Mouse (Mus musculus) heart, postnatal 25 days (tissue): Measurements from ENCODE around the gene Spata18. TPM values are rescaled to one million over a fixed set of nuclear protein-coding genes. Genes with fewer than 3 reads are reported as not detected.
A peak's percentile ranks its signal among the peaks of the same experiment; 100 is the strongest.

ENCODE experiments used
- DNase-seq: peaks from one replicate; pipeline ENCODE4 v3.0.0; 2022; ENCODE audit warnings: low spot score
- intact Hi-C: fragments of 180-260 bp; cut with DNase I; formaldehyde crosslinking; loops from one replicate; pipeline ENCODE4 v1.15.1; 2025
- total RNA-seq, 2 experiments: library from RNA; stranded (reverse); gene quantifications; 2 replicates each; pipeline ENCODE4 v1.2.3; 2021

Gene Spata18
- under 1 TPM; 0.42 to 0.59 TPM for total RNA-seq

DNA sequence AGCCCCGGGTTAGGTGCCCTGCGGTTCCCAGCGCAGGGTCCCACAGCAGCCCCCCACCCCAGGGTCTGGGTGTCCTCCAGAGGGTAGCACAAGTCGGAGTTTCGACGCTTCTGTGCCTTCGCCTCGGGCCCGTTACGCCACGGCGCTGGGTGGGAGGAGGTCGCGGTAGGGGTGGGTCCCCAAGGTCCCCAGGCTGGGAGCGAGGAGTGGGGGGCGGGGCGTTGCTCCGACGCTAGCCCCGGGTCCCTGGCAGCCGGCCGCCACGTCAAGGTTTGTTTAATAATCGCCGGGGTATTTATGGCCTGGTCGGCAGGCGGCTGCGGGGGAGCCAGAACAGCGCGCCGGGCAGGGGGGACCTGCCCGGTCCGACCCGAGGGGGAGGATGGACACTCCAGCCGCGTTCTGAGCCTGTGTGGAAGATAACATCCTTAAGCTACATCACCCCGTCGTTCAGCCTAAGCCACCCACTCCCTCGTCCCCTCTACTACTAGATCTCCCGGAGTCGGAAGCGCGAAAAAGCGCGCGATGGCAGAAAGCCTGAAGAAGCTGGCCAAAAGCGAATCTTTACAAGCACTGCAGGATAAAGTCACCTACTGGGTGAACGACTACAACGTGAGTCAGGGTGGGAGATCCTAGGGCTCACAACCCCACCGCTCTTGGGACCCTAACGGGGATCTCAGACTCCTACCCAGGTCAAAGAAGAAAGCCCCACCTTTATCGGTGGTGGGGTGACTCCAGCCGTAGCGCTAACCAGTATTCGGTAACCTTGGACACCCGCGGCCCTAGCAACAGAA lies at the start of gene Spata18:
TSS of gene Spata18 (plus strand) at position 319 of the 794 bp plus-strand sequence.
- DNase-seq, result no peak

DNA sequence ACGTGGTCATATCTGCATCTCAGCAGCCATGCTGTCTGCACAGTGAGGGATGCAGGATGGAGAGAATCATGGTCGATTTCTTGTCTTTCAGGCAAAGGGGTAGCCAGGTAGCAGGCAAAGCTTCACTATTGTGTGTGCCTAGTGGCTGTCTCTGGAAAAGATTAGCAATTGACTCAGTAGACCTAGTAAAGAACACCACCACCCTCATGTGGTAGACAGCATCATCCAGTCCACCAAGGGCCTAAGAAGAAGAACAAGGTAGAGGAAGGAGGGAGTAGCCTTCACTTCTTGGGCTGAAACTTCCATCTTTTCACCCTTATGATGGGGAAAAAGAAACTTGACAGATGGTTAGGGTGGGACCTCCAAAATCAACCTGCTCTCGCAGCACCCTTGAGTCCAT lies 48.3 kb upstream of the Spata18 start:
- intact Hi-C loops, result no loop called here
- DNase-seq, result no peak

More for the DNA sequence above, at the start of gene Spata18:
- intact Hi-C loops, result no loop called here

GRCm38 (mm10) chr5:73604542-73604941 lies 46.6 kb upstream of the Spata18 start:
- DNase-seq, result no peak
- intact Hi-C loops, result no loop called here

GRCm38 (mm10) chr5:73604964-73605363 lies 46.2 kb upstream of the Spata18 start:
- intact Hi-C loops, result no loop called here
- no peak for DNase-seq

DNA sequence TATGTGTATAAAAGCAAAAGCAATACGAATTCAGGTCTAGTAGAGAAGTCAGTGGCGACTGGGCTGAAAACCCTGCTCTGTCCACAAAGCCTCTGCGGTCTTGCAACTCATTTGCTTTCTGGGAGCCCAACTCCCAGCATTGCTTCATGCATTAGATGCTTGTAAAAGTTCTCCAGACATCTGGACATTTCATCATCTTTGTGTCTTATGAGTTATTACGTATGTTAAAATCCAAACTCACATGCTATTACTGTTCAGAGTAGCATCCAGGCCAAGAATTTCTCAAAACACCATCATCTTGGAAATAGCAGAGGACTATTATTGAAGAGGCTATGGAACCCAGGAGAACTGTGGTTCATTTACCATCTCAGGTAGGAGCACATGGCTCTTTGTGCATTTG lies 40.1 kb upstream of the Spata18 start:
- no peak for DNase-seq
- intact Hi-C loops, result no loop called here

- DNase-seq, result no peak
- intact Hi-C loops, result no loop called here
These were observed 37.9 kb upstream of the Spata18 start for GRCm38 (mm10) chr5:73613296-73613695.

- no peak for DNase-seq
- intact Hi-C loops, result no loop called here
These were observed 36.0 kb upstream of the Spata18 start for GRCm38 (mm10) chr5:73615211-73615610.

- DNase-seq, result no peak
- intact Hi-C loops, result no loop called here
These were observed 32.2 kb upstream of the Spata18 start for GRCm38 (mm10) chr5:73618969-73619368.

GRCm38 (mm10) chr5:73625505-73625904 lies 25.7 kb upstream of the Spata18 start:
- DNase-seq, result no peak
- intact Hi-C loops, result no loop called here

GRCm38 (mm10) chr5:73626842-73627241 lies 24.3 kb upstream of the Spata18 start:
- intact Hi-C loops, result no loop called here
- no peak for DNase-seq

GRCm38 (mm10) chr5:73627559-73627958 lies 23.6 kb upstream of the Spata18 start:
- no peak for DNase-seq
- intact Hi-C loops, result no loop called here

GRCm38 (mm10) chr5:73627991-73628390 lies 23.2 kb upstream of the Spata18 start:
- intact Hi-C loops, result no loop called here
- DNase-seq, result no peak

- DNase-seq, result no peak
- intact Hi-C loops, result no loop called here
These were observed 21.0 kb upstream of the Spata18 start for GRCm38 (mm10) chr5:73630141-73630540.

GRCm38 (mm10) chr5:73631001-73631558 lies 20.1 kb upstream of the Spata18 start:
- no peak for DNase-seq
- intact Hi-C loops, result no loop called here

- intact Hi-C loops, result no loop called here
- DNase-seq, result no peak
These were observed 18.9 kb upstream of the Spata18 start, which contains the start of gene Lrrc66 for GRCm38 (mm10) chr5:73632291-73632690. Gene Lrrc66 (minus strand): TSS chr5:73632526.

GRCm38 (mm10) chr5:73633141-73633540 lies 18.0 kb upstream of the Spata18 start:
- DNase-seq, result peak; percentile 19
- intact Hi-C loops, result loop anchor here (1.0 kb wide), 1 partner anchor 202 kb away; no protein-coding TSS in a partner anchor

- no peak for DNase-seq
- intact Hi-C loops, result loop anchor here (1.0 kb wide), 2 partner anchors 97 to 206 kb away; no protein-coding TSS in a partner anchor
These were observed 13.7 kb upstream of the Spata18 start for GRCm38 (mm10) chr5:73637337-73638107.

- intact Hi-C loops, result no loop called here
These were observed 10.1 kb upstream of the Spata18 start for GRCm38 (mm10) chr5:73641058-73641457.

DNA sequence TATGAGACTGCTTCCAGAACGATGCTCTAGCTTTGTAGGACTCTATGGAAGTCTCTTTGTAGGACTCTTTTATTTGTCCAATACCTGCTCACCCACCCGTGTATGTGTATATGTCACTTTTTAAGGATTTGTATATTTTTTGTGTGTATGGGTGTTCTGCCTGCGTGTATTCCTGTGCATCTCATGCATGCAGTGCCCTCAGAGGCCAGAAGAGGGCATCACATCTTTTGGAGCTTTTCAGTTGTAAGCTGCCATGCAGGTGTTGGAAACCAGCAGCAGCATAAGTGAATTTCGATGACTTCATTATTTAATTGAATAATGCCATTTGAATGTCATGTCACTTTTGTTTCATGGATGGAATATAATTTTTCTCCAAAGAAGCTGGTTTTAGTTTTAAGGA lies 9.1 kb upstream of the Spata18 start:
- DNase-seq, result no peak
- intact Hi-C loops, result no loop called here

More at GRCm38 (mm10) chr5:73641058-73641457, 10.1 kb upstream of the Spata18 start:
- DNase-seq, result no peak

- DNase-seq, result peak; percentile 82
- intact Hi-C loops, result no loop called here
These were observed 3.8 kb upstream of the Spata18 start, which contains the start of gene Sgcb for GRCm38 (mm10) chr5:73647261-73647900. Gene Sgcb (minus strand): TSS chr5:73647790.
